ENCODE assay signal across 9 mouse cellular contexts in genomic region chr11:100512384-100512783, GRCm38 (mm10). TPM values are rescaled to one million over a fixed set of nuclear protein-coding genes. Genes with fewer than 3 reads are reported as not detected.
DNase-seq lines count a peak whose midpoint lies in the region; ATAC-seq lines count a peak whose summit lies in the region.
"Had no signal": no experiment of that assay in that cellular context is flagged by ENCODE, and none has a peak within 500 bp of the region (broad histone marks: within the 10 kb centered on the region; RNA-seq: fewer than 3 reads in every experiment).

No protein-coding gene starts in this region.

- no peak overlapping the region for H3K27ac ChIP-seq in heart, embryonic 10.5 days
- H3K27ac ChIP-seq: limb, embryonic 12.5 days; neural tube, embryonic 12.5 days had no signal

- 88% methylated on average over 1 of the region's 1 CpGs for WGBS in heart, embryonic 10.5 days

- ATAC-seq in common myeloid progenitor, adult 5-6 weeks (replicated peaks; ENCODE audit: low read depth, poor library complexity, severe bottlenecking), result peak; percentile 54; the same call in 1 of the 2 replicates

- H3K9me3 ChIP-seq in heart, embryonic 10.5 days, result no peaks in the 10 kb centered on the region
- H3K9me3 ChIP-seq: limb, embryonic 12.5 days; neural tube, embryonic 12.5 days had no signal

- no peaks in the 10 kb centered on the region for H3K4me1 ChIP-seq in heart, embryonic 10.5 days
- H3K4me1 ChIP-seq: limb, embryonic 12.5 days; neural tube, embryonic 12.5 days had no signal

- H3K4me3 ChIP-seq in heart, embryonic 10.5 days, result no peak overlapping the region
- H3K4me3 ChIP-seq: limb, embryonic 12.5 days; neural tube, embryonic 12.5 days had no signal

- no peaks in the 10 kb centered on the region for H3K27me3 ChIP-seq in heart, embryonic 10.5 days (ENCODE audit: insufficient read depth, poor library complexity, severe bottlenecking)
- H3K27me3 ChIP-seq: limb, embryonic 12.5 days; neural tube, embryonic 12.5 days had no signal

- DNase-seq in heart, postnatal 4 days, result peak; percentile 46
- no peak for DNase-seq in heart, embryonic 10.5 days (ENCODE audit: low spot score)
- peak; percentile 52 for DNase-seq in ES-CJ7 (ENCODE audit: low read depth, low spot score)
- DNase-seq in lung, postnatal 36 days, result peak; percentile 44
- no peak for DNase-seq in ovary, postnatal 36 days (ENCODE audit: low spot score)
- no peak for DNase-seq in spleen, postnatal 14 days (ENCODE audit: low spot score in 2 of 2)

- peaks cover 96% of the 10 kb centered on the region for H3K36me3 ChIP-seq in heart, embryonic 10.5 days

RNA-seq across cellular contexts. Expression of gene Acly, which starts 15.4 kb away (rescaled TPM):
- total RNA-seq in heart, postnatal 4 days (2021), result 10 to 100 TPM; 60.7 to 63.4 TPM
- 127 and 139 TPM in 2 replicates for polyA plus RNA-seq in heart, embryonic 10.5 days (2016; fragmentation: Nextera tagmentation; extraction: Ambion mirVana)
- total RNA-seq in common myeloid progenitor, adult 5-6 weeks (2017), result 85.6 and 95.4 TPM in 2 replicates

RNA-seq across cellular contexts. Expression of gene Ttc25, which starts 33.0 kb away (rescaled TPM):
- under 1 TPM; 0.21 to 0.70 TPM for total RNA-seq in heart, postnatal 4 days (2021)
- 0.59 and 0.75 TPM in 2 replicates for polyA plus RNA-seq in heart, embryonic 10.5 days (2016; fragmentation: Nextera tagmentation; extraction: Ambion mirVana)
- total RNA-seq in common myeloid progenitor, adult 5-6 weeks (2017), result 0.05 TPM in 1 of 2 replicates, not detected in the other

RNA-seq across cellular contexts. Expression of gene Klhl11, which starts 39.8 kb away (rescaled TPM):
- total RNA-seq in heart, postnatal 4 days (2021), result 10 to 100 TPM; 11.8 to 13.4 TPM
- polyA plus RNA-seq in heart, embryonic 10.5 days (2016; fragmentation: Nextera tagmentation; extraction: Ambion mirVana), result 6.7 and 9.7 TPM in 2 replicates
- 26.0 and 30.9 TPM in 2 replicates for total RNA-seq in common myeloid progenitor, adult 5-6 weeks (2017)

Comparison
In these comparisons a context has a peak if more than half of its experiments do, and no peak if none do; other contexts are left out.
1. DNase-seq: peak in heart, postnatal 4 days (single experiment), ES-CJ7 (single experiment) and lung, postnatal 36 days (single experiment); none in heart, embryonic 10.5 days (single experiment), ovary, postnatal 36 days (single experiment) and spleen, postnatal 14 days (0 of 2).